Mouse (Mus musculus): ENCODE results near the gene Maea.

Maea gene

DNA sequence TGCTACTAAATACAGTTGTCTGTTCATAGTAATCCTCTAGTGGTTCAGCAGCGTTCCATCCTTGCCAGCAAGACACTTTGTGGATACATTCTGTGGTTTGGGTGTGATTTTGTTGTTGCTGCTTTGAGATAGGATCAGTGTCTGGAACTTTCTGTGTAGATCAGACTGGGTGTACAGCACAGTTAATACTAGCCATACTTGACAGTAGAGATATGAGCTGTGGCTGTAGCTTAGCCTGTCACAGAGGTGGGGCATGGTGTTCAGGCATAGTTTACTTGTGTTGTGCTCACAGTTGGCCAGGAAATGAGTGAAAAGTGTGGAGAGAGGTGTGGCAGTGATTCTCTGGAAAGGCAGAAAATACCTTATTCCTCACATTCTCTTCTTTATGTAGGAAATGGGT is 22.2 kb downstream of the Maea start:
- DNase-seq (ENCODE audit: low read depth, low spot score): no peak

DNA sequence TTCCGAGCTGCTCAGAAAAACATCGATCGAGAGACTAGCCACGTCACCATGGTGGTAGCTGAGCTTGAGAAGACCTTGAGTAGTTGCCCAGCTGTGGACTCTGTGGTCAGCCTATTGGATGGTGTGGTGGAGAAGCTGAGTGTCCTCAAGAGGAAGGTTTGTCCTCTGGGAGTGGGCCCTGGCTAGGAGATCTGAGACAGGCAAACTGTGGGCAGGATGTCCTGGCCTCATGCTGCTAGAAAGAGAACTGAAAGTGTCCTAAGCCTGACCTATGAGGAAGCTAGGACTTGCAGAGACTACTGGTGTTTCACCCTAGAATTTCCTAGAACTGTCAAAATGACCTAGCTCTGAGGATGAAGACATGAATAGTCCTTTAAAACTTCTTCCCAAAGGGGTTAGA is 23.2 kb downstream of the Maea start:
- DNase-seq (ENCODE audit: low read depth, low spot score): no peak

- no peak for DNase-seq (ENCODE audit: low read depth, low spot score)
Measured at GRCm38 (mm10) chr5:33363263-33363662, 28.0 kb downstream of the Maea start.

DNA sequence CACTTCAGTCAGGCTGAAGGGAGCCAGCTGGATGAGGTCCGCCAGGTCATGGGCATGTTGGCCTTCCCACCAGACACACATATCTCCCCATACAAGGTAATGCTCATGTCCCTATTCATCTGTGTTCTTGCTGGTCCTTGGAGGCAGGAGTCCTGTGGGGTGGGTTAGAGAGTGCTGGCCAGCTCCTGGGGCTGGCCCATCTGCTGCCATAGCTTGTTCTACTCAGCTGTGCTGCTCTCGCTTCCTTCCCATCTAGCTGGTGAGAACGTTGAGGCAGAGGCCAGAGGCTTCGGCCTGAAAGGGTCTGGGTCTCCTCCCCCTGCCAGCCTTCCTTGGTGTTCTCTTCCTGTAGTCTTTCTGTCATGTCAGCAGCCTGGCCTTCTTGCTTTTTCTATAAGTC is 33.3 kb downstream of the Maea start:
- no peak for DNase-seq (ENCODE audit: low read depth, low spot score)

DNA sequence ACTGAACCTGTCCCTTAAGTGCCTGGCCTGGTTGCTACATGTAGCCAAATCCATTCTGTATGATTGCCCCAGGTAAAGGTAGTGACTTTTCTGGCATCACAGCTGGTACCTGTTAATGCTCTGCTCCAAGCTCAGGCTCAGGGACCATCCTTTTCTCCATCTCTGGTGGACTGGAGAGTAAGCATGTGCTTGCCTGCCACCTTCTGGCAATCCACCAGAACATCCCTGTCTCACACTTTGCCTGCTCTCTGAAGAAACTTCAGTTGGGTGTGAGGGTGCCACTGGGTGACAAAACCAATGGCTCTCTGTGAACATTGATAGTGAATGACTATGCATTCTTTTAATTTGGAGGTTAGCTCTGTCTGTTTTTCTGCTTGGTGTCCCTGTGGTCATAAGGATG is 35.8 kb downstream of the Maea start:
- DNase-seq (ENCODE audit: low read depth, low spot score): no peak

- no peak for DNase-seq (ENCODE audit: low read depth, low spot score)
Measured at GRCm38 (mm10) chr5:33371668-33372067, 36.4 kb downstream of the Maea start.

DNA sequence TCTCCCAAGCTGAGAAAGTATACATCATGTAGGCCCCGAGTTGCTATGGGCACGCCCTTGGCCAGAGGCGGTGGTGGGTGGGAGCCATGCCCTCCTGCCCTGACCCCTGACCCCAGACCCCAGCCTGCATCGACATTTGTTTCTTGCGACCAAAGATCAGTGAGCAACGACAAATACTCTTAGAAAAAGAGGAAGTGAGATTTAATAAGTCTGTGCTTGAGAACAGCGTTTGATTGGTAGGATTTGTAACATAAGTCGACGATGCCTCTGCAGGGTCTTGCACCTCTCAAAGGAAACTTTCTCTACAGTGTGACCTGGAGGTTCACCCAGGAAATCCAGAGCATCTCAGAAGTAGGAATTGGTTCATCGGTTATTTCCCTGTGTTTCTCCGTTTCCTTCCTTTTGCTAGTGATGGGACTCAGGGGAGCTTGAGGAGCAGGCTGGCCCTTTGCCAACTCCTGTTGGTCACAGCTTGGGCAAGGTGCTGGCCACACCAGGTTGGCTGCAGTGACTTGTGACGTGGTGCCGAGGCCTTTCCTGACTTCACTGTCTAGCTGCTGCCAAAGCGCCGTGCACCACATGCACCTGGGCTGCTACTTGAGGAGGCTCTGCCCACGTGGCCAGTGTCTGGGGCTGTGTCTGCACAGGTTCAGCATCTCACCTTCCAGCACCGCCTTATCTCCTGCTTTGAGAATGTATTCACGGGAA is 37.2 kb downstream of the Maea start:
- DNase-seq (ENCODE audit: low read depth, low spot score): no peak

DNA sequence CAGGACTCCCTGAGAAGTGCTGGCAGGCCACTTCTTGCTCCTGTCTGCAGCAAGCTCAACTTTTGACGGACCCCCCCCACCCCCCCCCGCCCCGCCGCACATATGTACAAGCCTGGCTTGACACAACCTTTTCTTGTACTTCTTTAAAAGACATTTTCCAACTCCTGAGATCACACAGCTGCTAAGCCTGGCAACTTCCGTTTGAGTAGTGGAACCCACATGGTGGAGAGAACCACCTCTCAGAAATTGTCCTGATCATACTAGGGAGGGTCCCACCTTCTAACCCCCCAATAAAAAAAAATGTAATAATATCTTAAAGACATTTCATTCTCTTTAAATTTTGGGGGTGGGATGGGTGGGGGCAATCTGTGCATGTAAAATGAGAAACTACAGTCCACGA is 41.9 kb downstream of the Maea start:
- DNase-seq (ENCODE audit: low read depth, low spot score): no peak

DNA sequence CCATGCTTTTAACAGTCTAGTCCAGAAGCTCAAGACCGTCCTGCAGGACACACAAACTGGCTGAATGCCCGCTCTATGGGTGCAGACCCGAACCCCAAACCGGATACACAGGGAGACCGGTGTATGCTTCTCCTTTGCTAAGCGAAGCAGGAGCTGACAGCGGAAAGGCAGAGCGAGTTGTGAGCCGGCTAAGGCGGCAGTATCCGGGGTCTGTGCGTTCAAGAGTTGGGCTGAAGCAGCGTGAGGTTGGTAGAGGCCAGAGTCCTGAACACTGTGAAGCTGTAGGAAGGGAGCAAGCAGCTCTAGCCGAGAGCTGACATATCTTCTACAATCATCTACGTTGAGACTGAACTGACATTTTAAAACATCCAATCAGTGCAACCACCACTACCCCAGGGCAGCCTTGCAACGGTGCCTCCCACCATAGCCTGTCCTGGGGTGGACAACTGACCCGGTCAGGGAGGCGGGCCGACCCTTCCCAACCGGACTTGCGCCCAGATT is 42.5 kb downstream of the Maea start:
- no peak for DNase-seq (ENCODE audit: low read depth, low spot score)

- DNase-seq (ENCODE audit: low read depth, low spot score): peak; percentile 99
Measured at GRCm38 (mm10) chr5:33378302-33378854, 43.1 kb downstream of the Maea start, which contains the start of gene Uvssa. Uvssa (plus strand) TSS chr5:33378549.

DNA sequence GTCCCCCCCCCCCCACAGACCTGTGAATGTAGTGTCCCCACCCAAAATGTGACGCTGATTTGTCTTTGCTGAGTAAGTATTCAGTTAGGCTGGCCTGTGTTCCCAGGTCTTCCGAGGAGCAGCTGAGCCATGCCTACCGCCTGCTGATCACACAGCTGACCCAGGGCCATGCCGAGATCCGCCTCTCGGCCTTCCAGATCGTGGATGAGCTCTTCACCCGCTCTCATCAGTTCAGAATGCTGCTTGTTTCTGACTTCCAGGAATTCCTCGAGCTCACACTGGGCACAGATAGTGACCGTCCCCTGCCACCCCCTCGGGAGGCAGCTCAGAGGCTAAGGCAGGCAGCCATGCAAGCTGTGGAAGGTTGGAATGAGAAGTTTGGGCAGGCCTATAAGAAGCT is 52.2 kb downstream of the Maea start:
- no peak for DNase-seq (ENCODE audit: low read depth, low spot score)

DNA sequence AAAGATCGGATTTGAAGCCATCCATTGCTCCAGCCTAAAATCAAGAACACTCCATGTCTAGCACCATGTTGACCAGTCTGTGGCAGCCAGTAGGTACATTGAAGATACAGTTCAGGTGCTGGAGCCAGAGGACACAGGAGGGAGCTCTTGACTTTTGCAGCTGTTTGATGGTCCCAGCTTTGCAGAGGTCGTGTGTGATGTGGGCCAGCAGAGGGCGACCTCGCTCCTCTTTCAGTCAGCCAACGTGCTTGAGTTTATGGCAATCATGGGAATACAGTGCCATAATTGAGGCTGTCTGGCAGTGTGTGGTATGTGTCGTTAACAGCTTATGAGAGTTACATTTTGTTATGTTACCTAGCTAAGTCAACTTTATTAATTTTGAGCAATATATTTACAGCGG is 58.5 kb downstream of the Maea start:
- no peak for DNase-seq (ENCODE audit: low read depth, low spot score)

GRCm38 (mm10) chr5:33395693-33396092 is 60.4 kb downstream of the Maea start:
- DNase-seq (ENCODE audit: low read depth, low spot score): no peak

DNA sequence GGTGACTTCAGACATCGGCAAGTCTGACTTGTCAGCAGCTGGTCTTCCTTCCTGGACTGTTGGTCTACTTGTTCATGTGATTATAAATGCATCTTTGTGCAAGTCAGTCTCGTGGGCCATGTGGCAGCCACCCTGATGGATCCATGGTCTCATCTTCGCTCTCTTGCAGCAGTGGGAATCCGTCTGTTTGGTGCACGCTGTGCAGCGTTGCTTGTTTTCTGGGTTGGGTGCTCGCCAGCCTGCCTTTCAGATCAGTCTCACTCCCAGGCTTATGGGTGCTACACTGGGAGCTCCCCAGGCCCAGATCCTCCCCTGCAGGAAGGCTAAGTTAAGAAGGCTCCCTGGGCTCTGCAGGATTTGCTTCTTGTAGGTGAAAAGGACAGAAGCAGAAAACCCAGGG is 61.5 kb downstream of the Maea start:
- no peak for DNase-seq (ENCODE audit: low read depth, low spot score)

- DNase-seq (ENCODE audit: low read depth, low spot score): no peak
Measured at GRCm38 (mm10) chr5:33400819-33401218, 65.5 kb downstream of the Maea start.

DNA sequence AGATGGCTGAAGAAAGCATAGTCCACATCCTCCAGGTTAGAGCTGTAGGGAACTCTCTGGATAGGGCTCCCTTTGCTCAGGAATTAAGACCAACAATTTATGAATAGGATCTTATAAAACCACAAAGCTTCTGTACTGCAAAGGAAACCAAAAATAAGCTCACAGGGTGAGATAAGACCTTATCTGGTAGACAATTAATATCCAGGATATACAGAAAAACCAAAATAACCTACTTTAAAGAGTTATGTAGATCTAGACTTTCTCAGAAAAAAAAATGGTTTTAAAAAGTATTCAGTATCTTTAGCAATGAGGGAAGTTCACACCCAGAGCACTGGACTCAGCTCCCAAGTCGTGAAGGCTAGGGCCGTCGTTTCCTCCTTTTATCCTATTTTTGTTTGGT is 85.0 kb downstream of the Maea start:
- no peak for DNase-seq (ENCODE audit: low read depth, low spot score)

Measured in brain, embryonic 18.5 days (tissue).